Mouse (Mus musculus) gastrocnemius, postnatal 14 days (tissue): ENCODE results near the gene Gm9745. TPM values are rescaled to one million over a fixed set of nuclear protein-coding genes. Genes with fewer than 3 reads are reported as not detected.
"Not testable (repeated sequence)": the region's sequence is repeated elsewhere in the genome, so short reads cannot be mapped to it uniquely, and the experiment has no call there.

Experiments
- DNase-seq: peaks from one replicate; pipeline ENCODE4 v3.0.0; 2021; ENCODE audit warnings: mixed read lengths
- intact Hi-C: fragments of 180-260 bp; cut with DNase I; formaldehyde crosslinking; loops from one replicate; pipeline ENCODE4 v1.15.1; 2025; ENCODE audit warnings: low total_unique reads
- microRNA-seq, 2 experiments: library from miRNA; unstranded; fragments of <30 nt; microRNA quantifications; one replicate each; pipeline ENCODE4 v1.2.0; 2021
- total RNA-seq, 2 experiments: library from RNA; stranded (reverse); gene quantifications; 2 replicates each; pipeline ENCODE4 v1.2.3; 2021

Gene Gm9745
- total RNA-seq, 2 experiments from 2014 or later = not detected

DNA sequence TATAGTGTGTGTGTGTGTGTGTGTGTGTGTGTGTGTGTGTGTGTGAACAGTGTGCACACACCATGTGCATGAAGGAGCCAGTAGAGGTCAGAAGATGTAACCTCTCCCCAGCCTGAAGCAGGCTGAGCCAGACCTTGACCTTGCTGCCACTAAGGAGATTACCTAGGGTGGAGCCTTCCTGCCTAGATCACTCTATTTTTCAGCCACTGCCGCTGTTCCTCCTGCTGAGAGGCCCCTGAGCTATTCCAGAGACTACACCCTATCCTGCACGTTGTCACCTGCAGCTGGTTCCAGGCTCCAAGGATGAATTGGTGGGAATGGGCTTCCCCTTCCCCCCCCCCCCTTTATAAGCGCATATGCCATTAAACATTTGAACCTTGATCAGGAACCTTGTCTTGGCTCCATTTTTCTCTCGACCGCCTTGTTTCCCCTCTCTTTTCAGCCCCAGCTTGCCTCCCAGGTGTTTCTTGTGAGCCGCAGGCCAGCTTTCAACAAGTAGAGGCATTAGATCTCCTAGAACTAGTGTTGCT lies 10.4 kb downstream of the Gm9745 start:
- DNase-seq, intact Hi-C loops: not testable (repeated sequence)

GRCm38 (mm10) chr13:8933499-8933898 lies 14.5 kb downstream of the Gm9745 start:
- no peak for DNase-seq
- intact Hi-C loops = no loop called here

GRCm38 (mm10) chr13:8913890-8914289 lies 34.1 kb downstream of the Gm9745 start:
- DNase-seq, intact Hi-C loops: not testable (repeated sequence)

DNA sequence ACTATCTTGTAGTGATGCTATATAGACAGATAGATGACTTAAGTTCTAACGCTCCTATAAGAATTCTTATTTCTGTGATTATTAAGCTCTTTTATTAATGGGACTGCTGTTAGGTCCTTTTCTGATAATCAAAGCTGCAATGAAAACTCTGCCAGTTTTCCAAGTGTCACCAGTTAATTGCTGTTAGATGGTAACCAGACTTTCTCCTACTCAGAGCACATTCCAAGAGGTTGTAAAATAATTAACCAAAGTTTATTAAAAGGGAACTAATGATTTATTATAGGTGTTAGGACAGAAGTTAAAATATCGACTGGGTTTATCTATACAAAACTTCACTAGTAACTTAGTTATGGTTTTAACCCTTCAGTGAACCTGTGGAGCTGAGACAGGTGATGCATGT lies 42.0 kb downstream of the Gm9745 start:
- intact Hi-C loops, DNase-seq: not testable (repeated sequence)

Small RNA genes within 50 kb of the gene (microRNA-seq; reads per million reads assigned to microRNA genes)
- gene Gm22750 = 0 reads per million in 2 experiments

Other genes starting within 250 kb of the Gm9745 start
- 10 to 100 TPM; 25.6 to 34.8 TPM for gene Wdr37, start 76.3 kb downstream of the Gm9745 start, total RNA-seq
- 1 to 10 TPM; 4.7 to 9.1 TPM for gene Idi1, start 62.7 kb downstream of the Gm9745 start, total RNA-seq
- not detected for gene Idi2, start 4.6 kb upstream of the Gm9745 start, total RNA-seq
- gene Gtpbp4, start 47.9 kb upstream of the Gm9745 start, total RNA-seq = 10 to 100 TPM; 38.6 to 41.5 TPM
- gene Larp4b, start 145.7 kb upstream of the Gm9745 start, total RNA-seq = 10 to 100 TPM; 58.9 to 63.9 TPM